Mouse (Mus musculus): ENCODE data around the gene Myo5c.

Myo5c gene

DNA sequence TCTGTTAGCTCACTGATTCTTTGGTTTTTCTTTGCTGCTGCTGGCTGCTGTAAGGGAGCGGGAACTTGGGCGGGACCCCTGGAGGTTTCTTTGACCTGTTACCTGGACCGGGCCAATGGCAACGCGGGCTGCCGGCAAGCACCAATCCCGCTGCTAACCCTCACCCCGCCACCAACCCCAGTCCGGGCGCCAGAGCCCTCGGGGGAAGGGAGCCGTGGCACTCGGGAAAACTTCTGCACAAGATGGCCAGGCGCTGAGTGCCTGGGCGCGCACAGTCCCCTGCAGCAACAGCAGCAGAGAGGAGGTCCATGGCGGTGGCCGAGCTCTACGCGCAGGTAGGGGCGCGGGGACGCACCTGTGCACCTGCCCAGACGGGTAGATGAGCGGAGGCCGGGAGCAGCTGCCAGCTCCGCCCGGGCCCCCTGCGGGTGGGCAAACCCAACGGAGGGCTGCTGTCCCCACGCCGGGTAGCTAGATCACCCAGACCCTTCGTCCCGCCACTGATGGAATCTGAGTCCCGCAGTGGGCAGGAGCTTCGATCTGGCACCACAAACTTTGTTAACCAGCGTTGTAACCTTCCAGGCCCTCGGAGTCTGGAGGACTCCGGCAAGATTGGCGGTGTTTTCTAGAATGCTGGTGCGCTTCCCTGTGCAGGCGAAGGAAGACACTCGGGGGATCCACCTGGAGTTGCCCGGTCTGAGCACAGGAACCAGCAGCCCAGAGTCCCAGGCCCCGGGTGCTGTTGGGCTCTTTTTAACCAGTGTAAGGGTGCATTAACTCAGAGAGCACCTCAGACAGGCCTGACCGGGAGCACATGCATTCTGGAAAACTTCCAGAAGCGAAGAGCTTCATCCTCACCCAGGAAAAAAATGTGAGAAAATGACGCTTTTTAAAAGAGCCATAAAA lies at the start of gene Myo5c:
TSS of gene Myo5c (plus strand) at position 180 of the 906 bp plus-strand sequence.
- in situ Hi-C loops (cut with MseI, MboI) = no loop called here

DNA sequence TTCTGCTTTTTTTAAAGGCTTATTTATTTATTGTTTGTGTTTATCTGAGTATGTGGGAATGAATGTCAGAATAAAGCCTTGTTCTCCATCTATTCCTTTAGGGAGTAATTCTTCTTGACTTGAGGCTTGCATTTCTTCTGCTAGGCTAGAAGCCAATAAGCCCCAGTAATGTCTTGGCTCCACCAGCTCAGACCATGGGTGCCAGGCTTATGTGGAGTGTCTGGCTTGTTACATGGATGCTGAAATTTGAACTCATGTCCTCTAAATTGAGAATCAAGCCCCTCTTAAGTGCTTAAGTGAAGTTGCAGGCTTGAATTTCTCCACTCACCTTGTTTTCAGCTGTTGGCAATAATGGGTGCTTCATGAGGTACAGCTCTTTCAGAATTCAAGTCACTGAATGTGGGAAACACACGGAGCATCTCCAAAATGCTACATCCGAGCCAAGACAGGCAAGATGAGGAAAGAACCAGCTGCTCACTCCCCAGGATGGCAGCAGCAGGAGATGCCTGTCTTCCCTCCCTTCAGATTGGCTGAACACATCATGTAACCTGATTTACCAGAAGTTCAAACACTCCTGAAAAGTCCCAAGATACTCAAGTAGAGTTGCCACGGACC lies 44.1 kb upstream of the Myo5c start:
- in situ Hi-C loops (cut with MseI, MboI) = no loop called here

DNA sequence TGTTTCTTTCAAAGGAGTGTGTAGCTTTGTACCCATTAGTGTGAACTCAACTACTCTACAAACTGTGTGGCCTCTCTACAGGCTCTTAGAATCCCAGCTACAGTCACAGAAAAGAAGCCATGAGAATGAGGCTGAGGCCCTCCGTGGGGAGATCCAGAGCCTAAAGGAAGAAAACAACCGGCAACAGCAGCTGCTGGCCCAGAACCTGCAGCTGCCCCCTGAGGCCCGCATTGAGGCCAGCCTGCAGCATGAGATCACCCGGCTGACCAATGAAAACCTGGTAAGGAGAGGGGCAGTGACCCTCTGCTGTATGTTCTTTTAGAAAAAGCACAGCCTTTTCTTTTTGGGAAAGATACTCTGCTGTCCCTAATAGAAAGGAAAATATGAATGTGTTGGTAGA lies 38.0 kb upstream of the Myo5c start:
- in situ Hi-C loops (cut with MseI, MboI) = no loop called here

DNA sequence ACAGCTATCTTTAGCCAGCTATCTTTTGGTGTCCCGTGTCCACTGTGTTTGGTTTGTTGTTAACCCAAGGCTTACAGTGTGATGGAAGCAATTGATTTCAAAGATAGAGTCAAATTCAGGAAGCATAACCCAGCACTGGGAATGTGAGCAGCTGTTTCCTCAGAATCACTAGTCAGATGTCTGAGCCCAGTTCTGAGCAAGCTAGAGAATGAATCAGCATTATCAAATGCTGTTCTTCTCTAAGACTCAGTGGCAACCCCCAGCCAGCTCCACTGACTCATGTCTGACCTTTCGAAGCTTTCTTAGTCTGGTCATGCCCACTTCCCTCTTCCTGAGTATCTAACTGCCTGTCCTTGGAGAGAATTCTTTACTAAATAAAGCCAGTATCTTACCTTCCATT lies 35.5 kb upstream of the Myo5c start:
- in situ Hi-C loops (cut with MseI, MboI) = no loop called here

DNA sequence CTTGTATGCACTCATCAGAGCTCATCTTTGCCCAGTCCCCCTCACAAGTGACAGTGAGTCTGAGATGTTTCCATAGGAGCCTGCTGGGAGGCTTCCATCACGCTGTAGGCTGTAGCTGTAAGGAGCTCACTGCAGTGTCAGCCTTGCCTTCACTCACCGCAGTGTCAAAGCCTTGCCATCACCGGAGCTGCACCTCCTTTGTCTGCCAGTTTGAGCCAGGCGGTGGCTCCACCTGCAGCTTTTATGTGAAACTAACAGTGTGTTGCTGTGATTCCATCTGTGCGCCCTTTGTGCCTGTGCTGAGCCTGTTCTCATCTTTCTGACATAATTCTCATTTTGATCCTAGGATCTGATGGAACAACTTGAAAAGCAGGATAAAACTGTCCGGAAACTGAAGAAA lies 34.5 kb upstream of the Myo5c start:
- in situ Hi-C loops (cut with MseI, MboI) = no loop called here

DNA sequence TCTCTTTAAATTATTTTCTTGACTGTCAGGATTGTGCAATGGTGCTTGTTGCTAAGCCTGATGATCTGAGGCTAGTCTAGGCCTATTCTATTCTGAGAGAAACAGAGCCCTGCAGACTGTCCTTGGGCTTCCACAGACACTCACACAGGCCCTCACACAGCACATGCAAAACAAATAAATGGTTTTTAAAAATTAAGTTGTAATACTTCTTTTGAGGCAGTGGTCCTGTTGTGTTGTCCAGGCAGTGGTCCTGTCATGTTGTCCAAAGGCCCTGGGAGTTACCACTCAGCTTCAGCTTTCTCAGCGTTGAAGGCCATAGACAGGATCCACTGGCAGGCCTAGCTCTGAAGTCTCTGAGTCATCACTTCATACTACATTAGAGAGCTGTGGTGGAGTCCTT lies 30.3 kb upstream of the Myo5c start:
- in situ Hi-C loops (cut with MseI, MboI) = no loop called here

DNA sequence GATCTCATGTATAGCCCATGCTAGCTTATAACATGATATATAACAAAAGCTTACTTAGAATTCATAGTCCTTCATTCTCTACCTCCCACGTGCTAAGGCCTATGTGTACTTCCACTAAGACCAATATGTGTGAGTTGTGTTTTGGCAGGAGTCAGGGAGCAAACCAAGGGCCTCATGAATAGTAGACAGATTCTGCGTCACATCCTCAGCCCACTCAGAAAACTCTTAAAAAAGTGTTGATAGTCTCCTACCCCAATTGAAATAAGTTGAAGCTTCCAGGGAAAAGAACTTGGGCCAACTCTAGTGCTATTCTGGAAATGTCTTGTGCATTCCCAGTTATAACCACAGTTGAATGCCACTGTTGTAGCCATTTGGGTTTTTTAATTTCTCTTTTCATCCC lies 29.8 kb upstream of the Myo5c start:
- in situ Hi-C loops (cut with MseI, MboI) = no loop called here

DNA sequence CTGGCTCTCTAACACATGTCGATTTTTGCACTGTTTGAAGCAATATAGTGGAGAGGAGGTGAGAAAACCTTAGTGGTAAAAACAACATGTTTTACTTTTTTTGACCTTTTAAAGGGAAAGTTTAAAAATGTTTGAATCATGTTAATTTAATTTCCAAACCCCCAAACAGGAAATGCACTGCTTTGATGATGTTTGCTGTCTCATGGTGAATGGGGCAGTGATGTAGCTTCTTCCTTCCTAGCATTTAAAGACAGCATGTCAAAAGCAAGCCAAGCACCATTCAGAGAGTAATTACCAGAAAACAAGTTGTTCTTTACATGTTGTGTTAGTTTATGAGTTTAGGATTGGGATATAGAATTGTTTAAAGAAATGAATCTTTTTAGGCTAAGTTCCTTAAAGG lies 22.6 kb upstream of the Myo5c start:
- in situ Hi-C loops (cut with MseI, MboI) = no loop called here

DNA sequence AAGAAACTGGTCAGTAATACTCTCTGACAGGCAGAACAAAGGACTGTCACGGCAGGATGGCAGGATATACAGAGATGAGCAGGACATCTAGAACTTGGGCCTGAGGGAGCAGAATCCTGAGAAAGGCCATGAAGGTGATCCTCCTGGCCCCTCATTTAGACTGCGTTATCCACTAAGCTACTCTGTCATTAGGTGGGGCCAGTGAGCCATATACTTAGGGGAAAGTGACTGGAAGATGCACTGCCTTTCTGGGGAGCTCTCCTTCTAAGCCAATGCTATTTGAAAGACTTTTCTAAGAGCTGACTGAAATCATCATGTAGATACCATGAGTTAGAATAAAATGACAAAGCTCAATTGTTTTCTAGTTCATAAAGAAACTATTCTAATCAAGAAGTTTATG lies 21.6 kb upstream of the Myo5c start:
- in situ Hi-C loops (cut with MseI, MboI) = no loop called here

DNA sequence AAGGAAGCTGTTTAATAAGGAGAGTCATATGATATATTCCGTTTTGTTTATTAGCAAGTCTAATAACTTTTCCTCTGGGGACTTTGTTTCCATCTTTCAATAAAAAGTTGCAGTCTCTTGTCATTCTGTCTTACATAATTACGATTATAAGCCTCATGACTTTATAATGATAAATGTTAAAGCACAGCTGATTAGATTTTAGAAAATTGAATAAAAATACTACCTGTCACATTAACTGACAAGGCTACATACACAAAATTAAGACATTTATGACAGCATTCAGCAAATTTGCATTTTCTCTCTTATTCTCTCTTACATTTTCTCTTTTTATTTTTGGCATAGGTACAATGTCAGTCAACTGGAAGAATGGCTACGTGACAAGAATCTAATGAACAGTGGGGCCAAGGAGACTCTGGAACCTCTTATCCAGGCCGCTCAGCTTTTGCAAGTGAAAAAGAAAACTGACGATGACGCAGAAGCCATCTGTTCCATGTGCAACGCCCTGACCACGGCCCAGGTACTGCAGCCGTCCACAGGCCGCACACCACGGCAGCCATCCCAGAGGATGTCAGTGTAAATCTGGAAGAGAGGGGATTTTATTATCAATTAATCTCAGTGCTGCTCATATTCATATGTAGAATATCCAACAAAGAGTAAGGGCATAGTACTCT lies 16.9 kb upstream of the Myo5c start:
- in situ Hi-C loops (cut with MseI, MboI) = no loop called here

DNA sequence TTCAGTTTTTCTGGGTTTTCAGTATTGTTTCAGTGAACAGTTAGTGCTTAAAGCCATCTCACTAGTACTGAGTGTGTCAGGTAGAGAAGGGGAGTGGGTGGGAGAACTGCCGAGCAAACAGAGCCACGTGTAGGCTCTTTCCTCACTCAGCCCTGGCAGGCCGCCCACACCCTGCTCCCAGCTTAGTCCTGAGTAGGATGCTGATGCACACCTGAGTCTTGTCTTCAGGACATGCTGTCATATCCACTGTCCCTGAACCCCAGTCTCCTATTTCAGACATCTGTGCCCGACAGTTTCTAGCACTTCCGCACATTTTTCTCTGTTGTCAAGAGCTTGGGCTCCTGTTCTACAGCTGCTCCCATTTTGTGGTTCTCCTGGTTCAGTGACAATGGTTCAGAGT lies 11.9 kb upstream of the Myo5c start:
- in situ Hi-C loops (cut with MseI, MboI) = no loop called here

DNA sequence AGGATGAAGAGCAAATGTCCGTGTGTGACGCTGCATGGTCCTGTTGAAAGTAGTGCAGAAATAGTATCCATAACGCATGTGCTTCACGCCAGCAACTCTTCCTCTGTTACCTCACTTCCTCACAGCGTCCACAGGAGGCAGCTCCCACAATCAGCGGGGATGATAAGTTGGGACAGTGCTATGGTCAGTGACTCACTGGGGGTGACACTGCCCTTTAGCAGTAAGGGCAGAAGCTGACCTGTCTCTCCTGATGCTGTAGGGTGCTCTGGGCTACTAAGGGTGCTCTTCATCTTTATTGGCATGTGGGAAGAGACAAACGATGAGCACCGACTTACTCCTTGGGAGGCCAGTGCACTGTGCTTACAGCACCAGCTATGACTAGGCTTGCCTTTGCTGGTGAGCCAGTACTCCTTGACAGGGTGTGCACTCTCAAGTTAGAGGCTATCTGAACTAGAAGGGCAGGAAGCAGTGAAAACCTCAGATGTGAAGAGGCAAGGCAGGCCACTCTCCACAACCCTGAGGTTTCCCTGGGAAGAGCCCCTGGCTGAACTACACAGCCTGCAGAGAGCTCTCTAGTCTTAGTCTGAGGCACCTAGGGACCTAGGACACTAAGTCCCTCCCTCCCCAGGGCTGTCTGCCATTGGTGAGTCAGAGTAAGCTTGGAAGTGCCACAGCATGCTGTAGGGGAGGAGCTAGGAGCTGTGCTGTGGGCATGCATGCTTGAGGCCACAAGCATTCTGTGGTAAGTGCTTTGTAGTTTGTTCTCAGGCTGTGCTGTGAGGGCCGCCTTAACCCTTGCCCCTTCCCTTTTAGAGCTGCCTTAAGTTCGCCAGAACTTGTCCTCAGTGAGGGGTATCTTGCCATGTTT lies 10.2 kb upstream of the Myo5c start:
- in situ Hi-C loops (cut with MseI, MboI) = no loop called here

DNA sequence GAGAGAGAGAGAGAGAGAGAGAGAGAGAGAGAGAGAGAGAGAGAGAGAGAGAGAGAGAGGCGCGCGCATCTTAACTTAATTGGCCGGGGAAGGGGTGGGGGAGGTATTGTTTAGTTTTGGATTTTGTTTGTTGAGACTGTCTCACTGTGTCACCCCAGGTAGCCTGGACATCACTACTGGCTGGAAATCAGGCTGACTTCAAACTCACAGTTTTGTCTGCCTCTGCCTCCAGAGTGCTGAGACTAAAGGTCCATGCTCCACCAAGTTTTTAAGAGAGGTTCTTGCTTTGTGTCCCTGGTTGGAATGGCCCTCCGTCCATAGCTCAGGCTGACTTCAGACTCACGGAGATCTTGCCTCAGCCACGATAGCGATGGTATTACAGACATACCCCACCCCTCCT lies 1.0 kb downstream of the Myo5c start:
- in situ Hi-C loops (cut with MseI, MboI) = no loop called here

DNA sequence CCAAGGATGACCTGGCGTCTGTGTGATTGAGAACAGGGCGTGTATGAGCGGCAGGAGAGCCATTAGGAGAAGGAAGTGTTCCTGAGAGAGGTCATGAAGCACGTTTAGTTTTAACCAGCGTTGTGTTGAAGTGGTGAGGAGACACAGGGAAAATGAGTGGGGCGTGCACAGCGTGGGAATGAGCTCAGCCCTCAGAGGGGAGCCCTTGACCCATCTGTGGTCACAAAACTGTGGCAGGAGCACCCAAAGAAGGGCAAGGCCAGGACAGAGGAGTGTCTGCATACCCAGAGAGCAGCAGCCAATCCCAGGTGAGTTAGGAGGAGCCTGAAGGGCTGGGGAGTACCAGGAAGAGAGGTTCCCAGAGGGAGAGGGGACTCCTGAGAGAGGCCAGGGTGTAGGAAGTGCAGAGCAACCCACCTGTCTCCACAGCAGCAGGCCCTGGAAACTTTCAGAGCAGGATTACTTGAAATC lies 2.5 kb downstream of the Myo5c start:
- in situ Hi-C loops (cut with MseI, MboI) = no loop called here

DNA sequence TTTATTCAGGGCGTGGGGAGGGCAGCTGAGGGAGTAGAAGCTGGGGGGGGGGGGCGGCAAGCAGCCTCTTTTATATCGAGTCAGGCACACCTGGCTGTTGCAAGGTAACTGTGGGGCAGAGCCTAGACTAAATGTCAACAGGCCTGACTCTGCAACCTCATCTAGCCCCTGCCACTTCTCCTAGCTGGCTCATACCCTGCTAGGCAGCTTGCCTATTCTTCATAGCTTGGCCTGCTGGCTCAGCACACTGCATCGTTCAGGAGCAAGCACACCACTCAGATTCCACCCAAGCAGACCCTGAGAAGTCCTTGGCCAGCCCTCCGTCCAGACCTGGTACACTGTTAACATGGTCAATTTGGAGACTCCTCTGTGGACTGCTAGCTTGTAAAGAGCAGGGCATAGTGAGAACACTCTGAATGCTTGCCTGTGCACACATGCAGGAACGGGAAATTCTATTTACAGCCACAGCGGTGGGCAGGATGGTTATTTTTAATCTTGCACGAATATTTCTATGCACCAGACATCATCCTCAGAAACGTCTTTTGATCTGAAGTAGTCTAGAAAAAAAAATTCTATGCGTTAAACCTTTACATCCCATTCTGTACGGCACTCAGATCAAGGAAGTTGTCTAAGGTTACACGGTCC lies 3.3 kb downstream of the Myo5c start:
- in situ Hi-C loops (cut with MseI, MboI) = no loop called here

DNA sequence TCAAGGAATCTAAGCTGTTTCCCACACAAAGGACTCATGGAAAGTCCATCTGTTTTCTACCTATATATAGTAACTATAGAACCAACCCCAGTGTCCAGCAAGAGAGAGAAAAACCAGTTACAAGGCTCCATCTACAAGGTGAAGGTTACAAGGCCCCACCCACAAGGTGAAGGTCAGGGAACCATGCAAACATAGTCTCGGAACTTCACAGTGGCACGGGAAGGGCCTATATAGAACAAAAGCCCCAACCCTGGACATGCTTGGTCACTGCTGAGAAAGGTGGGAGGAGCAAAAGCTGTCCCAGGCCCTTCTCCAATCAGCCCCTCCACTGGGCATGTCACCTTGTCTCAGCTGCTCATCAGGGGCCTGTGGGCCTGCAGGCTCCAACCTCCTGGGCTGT lies 3.9 kb downstream of the Myo5c start:
- in situ Hi-C loops (cut with MseI, MboI) = no loop called here

DNA sequence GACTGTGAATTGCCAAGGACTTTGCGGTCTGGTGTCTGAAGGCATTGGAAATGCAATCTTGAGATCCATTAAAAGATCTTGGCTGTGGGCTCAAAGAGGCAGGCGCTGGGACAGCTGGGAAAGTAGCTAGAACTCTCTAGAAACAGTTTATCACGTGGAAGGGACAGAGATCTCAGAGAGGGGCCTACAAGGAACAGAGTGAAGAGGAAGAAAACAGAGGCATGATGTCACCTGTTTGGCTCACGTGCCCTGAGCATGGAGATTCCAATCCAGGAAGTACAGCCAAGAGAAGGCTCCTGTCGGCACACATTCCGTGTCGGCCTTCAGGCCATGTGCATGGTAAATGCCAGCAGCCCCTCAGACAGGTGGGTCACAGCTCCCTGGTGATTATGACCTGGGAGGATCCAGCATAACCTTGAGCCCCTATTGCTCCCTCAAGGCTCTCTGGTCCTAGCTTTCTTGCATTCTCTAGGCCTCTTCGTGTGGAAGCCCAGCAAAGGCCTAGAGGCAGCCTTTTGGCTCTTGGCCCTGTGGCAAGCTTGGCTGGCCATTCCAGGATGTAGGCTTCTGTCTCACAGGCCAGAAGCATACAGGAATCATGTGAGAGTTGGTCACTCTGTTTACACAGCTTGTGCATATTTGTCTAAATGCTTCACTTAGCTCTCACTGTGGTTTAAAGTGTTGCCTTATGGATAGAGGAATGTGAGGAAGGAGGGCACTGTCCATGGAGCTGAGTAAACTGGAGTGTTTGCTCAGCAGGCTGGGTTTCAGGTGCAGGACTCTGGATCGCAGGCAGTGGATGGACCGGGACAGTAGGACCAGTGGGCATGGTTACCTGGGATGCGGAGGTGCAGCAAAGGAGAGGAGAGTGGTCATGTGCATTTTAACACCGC lies 4.8 kb downstream of the Myo5c start:
- in situ Hi-C loops (cut with MseI, MboI) = no loop called here

DNA sequence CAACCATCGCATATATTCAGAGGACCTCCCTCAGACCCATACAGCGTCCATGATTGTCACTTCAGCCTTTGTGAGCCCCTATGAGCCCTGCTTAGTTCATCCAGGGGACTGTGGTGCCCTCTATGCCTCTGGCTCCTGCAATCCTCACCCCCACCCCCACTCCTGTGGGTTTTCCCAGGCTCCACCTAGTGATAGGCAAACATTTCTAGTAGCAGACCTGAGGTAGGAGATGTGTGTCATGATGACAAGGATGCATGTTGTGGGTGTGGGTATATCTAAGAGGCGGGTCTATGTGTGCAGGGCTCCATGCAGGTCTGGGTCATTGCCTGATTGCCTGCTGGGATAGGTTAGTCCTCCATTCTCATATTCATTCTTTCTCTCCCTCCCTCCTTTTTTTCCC lies 6.4 kb downstream of the Myo5c start:
- in situ Hi-C loops (cut with MseI, MboI) = no loop called here

DNA sequence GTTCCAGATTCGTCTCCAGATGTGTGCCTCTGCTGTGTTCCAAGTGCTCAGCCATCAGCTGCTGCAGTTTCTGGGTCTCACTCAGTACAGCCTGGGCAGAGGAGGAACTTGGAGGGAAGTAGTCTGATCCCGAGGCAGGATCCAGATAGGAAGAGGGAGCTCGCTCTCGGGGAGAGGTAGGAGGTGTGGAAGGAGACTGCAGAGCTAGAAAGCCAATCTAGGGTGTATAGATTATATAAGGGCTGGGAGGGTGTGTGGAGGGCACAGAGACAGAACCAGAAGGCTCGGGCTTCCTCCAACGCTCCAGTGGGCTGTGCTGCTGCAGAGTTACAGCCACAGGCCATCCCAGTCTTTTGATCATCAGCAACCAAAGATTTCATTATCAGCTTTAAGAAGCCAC lies 11.2 kb downstream of the Myo5c start:
- in situ Hi-C loops (cut with MseI, MboI) = no loop called here

DNA sequence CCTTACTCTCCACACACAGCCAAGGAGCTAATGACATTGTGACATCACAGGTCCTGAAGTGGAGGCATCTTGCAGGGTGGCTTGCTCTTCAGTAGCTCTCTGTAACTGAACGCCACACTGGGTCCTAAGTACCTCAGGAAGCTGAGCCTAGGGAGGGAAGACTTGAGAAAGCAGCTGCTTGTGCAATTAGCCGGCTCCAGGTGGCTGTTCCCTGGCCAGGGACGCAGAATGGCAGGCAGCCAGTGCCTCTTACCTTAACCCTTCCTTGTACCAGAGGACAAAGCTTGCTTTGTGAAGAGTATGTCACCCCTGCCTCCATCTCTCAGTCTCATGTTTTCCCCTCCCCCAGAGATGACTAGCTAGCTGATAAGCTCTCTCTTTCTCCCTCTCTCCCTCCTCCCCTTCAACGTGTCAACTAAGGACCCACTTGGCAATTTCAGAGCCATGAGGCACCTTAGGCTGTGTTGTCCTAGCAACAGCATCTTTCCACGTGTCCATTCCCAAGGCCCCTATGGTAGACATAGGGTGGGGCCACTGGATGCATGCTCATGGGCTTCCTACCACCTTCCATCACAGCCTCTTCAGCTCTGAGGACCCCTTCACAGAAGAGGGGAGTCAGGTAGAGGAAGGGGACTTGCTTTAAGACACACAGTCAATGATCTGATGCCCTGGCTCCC lies 12.0 kb downstream of the Myo5c start:
- in situ Hi-C loops (cut with MseI, MboI) = no loop called here
